Mouse (Mus musculus) brain, embryonic 14.5 days (tissue): ENCODE data around the gene Etl4.
A peak's percentile ranks its signal among the peaks of the same experiment; 100 is the strongest.

ENCODE experiments used
- CTCF ChIP-seq: fragments of 200-500 bp; IDR thresholded peaks from 2 replicates; pipeline ENCODE4 v1.5.1; 2012; ENCODE audit warnings: inconsistent platforms, mild to moderate bottlenecking, moderate library complexity, borderline replicate concordance; ENCODE audit not compliant: insufficient read depth, insufficient read length; ENCODE audit errors: extremely low read depth
- POLR2A ChIP-seq: fragments of 200-500 bp; IDR thresholded peaks from 2 replicates; pipeline ENCODE4 v1.6.1; 2012; ENCODE audit warnings: mild to moderate bottlenecking, inconsistent platforms, borderline replicate concordance; ENCODE audit not compliant: poor library complexity, insufficient read depth, insufficient read length, severe bottlenecking; ENCODE audit errors: extremely low read depth

DNA sequence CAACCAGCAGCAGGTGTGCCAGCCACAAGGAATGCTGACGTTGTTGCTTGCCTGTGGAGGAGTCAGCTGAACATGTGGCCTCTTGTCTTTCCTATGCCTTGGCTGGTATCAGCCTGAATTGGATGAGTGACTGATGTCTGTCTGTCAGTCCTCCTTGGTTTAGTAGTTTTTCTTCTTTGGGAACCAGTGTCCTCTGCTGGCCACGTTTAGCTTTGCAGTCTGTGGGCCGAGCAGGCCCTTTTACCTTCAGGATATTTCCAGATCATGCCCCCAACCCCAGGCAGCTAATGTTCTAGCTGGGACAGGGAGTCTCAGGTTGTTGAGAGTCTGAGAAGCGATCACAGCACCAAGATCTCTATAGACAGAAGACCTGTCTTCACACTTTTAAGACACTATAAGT lies 18.7 kb upstream of the Etl4 start:
- peak; percentile 25; the same call in 1 of the 2 replicates for TF ChIP-seq CTCF
- TF ChIP-seq POLR2A: no peak
